Mouse (Mus musculus): Measurements from ENCODE around the gene Becn1. TPM values are rescaled to one million over a fixed set of nuclear protein-coding genes. Genes with fewer than 3 reads are reported as not detected.
"Not testable (repeated sequence)": the region's sequence is repeated elsewhere in the genome, so short reads cannot be mapped to it uniquely, and the experiment has no call there.

The Becn1 gene
- 10 to 100 TPM; 73.9 to 78.0 TPM for total RNA-seq (2021)
- long read RNA-seq, experiment 1, full-length matches to known transcripts, result 49 of 61 reads
- long read RNA-seq, experiment 1, partial matches to known transcripts, result 7 of 61 reads
- long read RNA-seq, experiment 1, other reads (novel, unspliced or antisense), result 5 of 61 reads
- long read RNA-seq, experiment 2, full-length matches to known transcripts, result 63 of 76 reads
- long read RNA-seq, experiment 2, partial matches to known transcripts, result 5 of 76 reads
- long read RNA-seq, experiment 2, other reads (novel, unspliced or antisense), result 8 of 76 reads

DNA sequence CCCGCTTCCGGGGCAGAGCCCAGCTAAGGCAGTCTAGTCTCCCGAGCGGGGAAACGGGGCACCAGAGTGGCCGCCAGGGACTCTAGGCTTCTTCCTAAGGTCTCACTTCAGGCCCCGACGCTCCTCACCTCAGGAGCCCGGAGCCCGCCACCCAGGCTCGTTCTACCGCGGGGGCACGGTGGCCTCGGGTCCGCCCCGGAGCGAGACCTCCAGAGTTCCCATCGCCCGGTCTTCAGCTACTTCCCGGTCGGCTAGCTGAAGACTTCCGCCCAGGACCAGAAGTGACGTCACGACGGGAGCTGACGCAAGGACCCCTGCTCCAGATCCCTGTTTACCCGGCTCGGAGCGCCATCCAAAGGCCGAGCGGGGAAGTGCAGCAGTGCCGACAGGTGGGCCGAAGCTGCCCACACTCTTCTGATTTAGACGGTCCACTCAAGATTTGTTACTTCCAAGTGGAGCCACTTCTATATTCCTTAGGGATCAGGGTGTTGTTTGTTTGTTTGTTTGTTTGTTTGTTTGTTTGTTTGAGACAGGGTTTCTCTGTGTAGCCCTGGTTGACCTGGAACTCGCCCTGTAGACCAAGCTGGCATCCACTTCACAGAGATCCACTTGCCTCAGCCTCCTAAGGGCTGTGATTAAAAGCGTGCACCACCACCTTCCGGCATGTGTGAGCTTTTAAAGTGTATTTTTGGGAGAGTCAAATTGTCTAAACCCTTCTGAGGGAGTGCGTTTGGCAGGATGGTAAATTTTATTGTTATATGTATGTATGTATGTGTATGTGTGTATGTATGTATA, at the start of gene Becn1:
Becn1 (minus strand) TSS at position 283 of the 795 bp plus-strand sequence.
- intact Hi-C loops (cut with DNase I), result loop anchor here (2.0 kb wide), 1 partner anchor 87 kb away; no protein-coding TSS in a partner anchor
- DNase-seq, result peak; percentile 93 to 94

DNA sequence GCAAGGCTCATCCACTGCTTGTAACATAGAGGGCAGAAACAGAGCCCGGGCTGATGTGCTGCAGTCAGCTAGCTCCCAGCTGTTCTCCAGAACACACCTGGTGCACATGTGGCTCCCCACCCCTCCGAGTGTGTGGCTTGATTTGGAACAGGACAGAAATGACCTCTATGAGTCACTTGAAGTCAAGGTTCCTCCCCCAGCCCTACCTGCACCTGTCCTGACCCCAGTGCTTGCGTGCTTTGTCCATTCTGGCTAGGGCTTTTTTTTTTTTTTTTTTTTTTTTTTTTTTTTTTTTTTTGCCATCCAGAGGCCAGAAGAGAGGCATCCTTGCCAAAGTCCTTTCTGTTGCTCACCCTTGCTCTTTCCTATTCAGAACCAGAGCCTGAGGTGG, 49.6 kb upstream of the Becn1 start:
- intact Hi-C loops (cut with DNase I), result no loop called here
- no peak for DNase-seq

DNA sequence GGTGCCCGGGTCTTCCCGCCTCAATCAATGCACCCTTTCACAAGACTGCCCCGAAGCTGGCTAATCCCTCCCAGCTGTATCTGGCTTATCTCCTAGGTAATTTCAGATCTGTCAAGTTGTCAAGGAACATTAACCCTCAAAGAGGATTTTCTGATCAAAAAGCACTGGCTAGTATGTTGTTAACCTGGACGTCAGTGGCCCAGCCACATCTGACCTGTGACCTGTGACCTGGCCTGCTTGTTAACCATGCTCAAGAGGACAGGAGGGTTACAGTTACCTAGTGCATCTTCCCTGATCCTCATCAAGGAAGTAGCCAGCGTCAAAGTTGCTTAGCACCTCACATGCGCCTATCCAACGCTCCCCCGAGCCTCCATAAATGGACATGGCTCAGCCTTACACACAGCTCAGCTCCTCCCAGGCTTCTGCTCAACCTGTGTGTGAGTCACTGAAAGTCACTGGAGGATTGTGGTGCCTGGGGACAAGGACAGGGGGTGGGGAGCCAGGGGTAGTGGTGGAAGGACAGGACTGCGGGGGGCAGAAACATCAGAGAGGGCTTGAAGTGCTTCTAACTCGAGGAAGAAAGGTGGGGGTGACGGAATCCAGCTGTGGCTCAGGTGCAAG, 49.1 kb upstream of the Becn1 start:
- intact Hi-C loops (cut with DNase I), result no loop called here
- DNase-seq, result no peak

GRCm38 (mm10) chr11:101349216-101349615, 47.1 kb upstream of the Becn1 start:
- no peak for DNase-seq
- intact Hi-C loops (cut with DNase I), result no loop called here

DNA sequence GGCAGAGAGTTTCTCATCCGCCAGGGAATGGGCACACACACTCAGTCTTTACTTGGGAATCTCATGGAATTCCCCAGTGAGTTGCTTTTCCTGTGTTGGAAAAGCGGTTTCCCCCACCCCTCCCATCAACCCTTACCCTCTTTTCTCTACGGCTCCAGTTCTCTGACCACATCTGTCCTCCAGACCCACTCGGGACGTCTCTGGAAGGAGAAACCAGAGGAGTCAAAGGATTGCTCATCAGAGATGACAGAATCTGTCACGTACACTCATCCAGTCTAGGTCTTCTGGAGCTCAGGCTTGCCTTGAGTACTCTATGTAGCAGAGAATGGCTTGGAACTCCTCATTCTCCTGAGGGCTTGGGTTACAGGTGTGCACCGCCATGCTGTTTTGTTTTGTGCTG, 46.7 kb upstream of the Becn1 start:
- no peak for DNase-seq
- intact Hi-C loops (cut with DNase I), result no loop called here

DNA sequence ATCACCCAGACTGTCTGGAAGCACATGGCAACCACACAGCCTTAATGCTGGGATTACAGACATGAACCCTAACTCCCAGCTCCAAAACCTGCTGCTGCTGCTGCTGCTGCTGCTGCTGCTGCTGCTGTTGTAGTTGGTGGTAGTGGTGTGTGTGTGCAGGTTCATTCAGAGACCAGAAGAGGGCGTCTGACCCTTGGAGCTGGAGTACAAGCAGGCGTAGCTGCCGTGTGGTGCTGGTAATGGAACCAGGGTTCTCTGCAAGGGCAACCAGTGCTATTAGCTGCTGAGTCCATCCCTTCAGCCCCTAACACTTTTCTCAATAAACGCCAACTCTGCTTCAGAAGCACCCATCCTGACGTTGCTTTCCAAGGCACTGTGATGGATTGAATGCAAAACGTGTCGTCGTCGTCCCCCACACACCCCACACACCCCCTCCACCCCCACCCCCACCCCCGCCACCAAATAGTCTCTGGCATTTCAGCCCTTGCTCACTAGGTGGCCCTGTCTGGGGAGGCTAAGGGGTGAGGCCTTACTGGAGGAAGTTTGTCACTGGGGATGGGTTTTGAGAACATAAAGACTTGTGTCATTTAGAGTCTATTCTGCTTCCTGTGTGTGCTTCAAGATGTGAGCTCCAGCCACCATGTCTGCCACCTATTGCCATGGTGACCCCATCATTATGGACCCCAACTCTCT, 45.1 kb upstream of the Becn1 start:
- no peak for DNase-seq
- intact Hi-C loops (cut with DNase I), result no loop called here

- no peak for DNase-seq
- intact Hi-C loops (cut with DNase I), result no loop called here
These were observed 36.2 kb upstream of the Becn1 start for GRCm38 (mm10) chr11:101338123-101338760.

DNA sequence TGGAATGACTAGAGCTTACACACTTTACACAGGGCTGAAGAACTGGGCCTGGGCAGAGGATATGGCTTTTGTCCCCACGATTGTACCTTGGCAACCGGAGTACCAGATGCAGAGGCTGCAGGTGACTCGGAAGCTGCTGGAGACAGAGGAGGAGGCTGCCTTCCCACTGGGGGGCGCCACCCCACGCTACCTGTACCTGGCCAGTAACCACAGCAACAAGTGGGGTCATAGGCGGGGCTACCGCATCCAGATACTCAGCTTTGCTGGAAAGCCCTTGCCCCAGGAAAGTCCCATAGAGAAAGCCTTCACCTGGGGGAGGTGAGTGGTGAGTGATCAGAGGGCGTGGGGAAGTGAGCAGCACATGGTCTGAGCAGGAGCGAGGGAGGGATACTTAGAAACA, 33.6 kb upstream of the Becn1 start:
- intact Hi-C loops (cut with DNase I), result no loop called here
- DNase-seq, result no peak

GRCm38 (mm10) chr11:101334516-101334915, 32.4 kb upstream of the Becn1 start:
- intact Hi-C loops (cut with DNase I), result no loop called here
- DNase-seq, result no peak

- no peak for DNase-seq
- intact Hi-C loops (cut with DNase I), result no loop called here
These were observed 31.9 kb upstream of the Becn1 start for GRCm38 (mm10) chr11:101334023-101334422.

- intact Hi-C loops (cut with DNase I), result no loop called here
- no peak for DNase-seq
These were observed 30.5 kb upstream of the Becn1 start for GRCm38 (mm10) chr11:101332537-101332936.

DNA sequence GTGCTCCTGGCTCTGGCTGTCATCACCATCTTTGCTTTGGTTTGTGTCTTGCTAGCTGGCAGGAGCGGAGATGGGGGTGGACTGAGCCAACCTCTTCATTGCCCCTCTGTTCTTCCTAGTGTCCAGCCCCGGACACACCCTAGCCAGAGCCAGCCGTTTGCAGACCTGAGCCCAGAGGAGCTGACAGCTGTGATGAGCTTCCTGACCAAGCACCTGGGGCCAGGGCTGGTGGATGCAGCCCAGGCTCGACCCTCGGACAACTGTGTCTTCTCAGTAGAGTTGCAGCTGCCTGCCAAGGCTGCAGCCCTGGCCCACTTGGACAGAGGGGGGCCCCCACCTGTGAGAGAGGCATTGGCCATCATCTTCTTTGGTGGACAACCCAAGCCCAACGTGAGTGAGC, 28.9 kb upstream of the Becn1 start:
- DNase-seq; intact Hi-C loops (cut with DNase I): not testable (repeated sequence)

GRCm38 (mm10) chr11:101330371-101330924, 28.4 kb upstream of the Becn1 start, which contains the start of gene Aoc3:
Gene Aoc3 (plus strand): TSS chr11:101330605.
- DNase-seq, result peak in 1 of 2 experiments; percentile 26
- intact Hi-C loops (cut with DNase I), result no loop called here

DNA sequence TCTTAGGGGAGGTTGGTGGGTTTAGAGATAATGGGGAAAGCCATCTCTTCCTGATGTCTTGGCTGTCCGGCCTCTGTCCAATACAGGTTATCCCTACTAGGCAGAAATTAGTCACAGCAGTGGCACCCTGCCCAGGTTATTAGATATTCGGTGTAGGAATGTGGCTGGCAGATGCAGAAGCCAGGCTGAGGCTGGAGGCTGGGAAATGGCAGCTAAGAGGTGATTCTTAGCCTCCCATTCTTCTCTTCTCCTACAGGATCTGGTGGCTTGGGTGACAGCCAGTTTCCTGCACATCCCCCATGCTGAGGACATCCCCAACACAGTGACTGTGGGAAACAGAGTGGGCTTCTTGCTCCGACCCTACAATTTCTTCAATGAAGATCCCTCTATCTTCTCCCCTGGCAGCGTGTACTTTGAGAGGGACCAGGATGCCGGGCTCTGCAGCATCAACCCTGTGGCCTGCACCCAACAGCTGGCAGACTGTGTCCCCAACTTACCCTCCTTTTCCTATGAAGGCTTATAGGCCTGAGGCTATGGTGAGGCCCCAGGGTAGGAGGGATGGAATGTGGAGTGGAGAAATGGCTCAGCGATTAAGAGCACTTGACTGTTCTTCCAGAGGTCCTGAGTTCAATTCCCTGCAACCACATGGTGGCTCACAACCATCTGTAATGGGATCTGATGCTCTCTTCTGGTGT, 27.0 kb upstream of the Becn1 start:
- DNase-seq, result no peak
- intact Hi-C loops (cut with DNase I), result no loop called here

- intact Hi-C loops (cut with DNase I), result no loop called here
- DNase-seq, result no peak
These were observed 25.2 kb upstream of the Becn1 start for GRCm38 (mm10) chr11:101327311-101327710.

- no peak for DNase-seq
- intact Hi-C loops (cut with DNase I), result no loop called here
These were observed 24.1 kb upstream of the Becn1 start for GRCm38 (mm10) chr11:101326147-101326546.

GRCm38 (mm10) chr11:101325201-101325600, 23.1 kb upstream of the Becn1 start:
- DNase-seq, result peak in 1 of 2 experiments; percentile 18
- intact Hi-C loops (cut with DNase I), result not testable (repeated sequence)

- intact Hi-C loops (cut with DNase I), result no loop called here
- DNase-seq, result no peak
These were observed 22.7 kb upstream of the Becn1 start, which contains the start of gene Aoc2 for GRCm38 (mm10) chr11:101324763-101325162. Gene Aoc2 (plus strand): TSS chr11:101325063.

DNA sequence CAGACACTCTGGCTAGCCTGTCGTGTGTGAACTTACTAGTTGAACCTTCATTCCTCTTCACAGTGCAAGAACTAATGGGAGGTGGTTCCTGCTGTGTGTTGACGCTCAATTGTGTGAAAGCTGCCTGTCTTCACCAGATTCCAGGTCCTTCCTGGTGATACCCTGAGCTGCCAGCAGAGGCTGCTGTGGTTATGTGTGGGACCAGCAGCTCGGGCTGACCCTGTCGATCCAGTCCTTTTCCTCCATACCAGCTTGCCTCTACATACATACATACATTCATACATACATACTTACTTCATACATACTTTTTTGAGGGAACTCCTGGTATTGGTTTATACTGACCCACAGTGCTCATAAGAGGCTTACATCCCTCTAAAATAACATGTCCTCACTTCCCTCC, 21.5 kb upstream of the Becn1 start:
- intact Hi-C loops (cut with DNase I), result loop anchor here (1.0 kb wide), 1 partner anchor 72 kb away; no protein-coding TSS in a partner anchor

More for the DNA sequence above, 21.5 kb upstream of the Becn1 start:
- DNase-seq, result peak; percentile 48 to 55
